Mouse (Mus musculus) megakaryocyte progenitor cell, adult 5-6 weeks (primary cell): Measurements from ENCODE around the gene Rab3gap1. TPM values are rescaled to one million over a fixed set of nuclear protein-coding genes. Genes with fewer than 3 reads are reported as not detected.
"Not testable (repeated sequence)": the region's sequence is repeated elsewhere in the genome, so short reads cannot be mapped to it uniquely, and the experiment has no call there.

Experiments used
- ATAC-seq: replicated peaks from 2 replicates; pipeline ENCODE4 v1.8.0; 2016; ENCODE audit warnings: mild to moderate bottlenecking, moderate TSS enrichment, inconsistent platforms; ENCODE audit not compliant: poor library complexity
- total RNA-seq, 2 experiments: library from RNA; stranded (forward) in 1 of 2; stranded (reverse) in 1 of 2; fragments of 157-497, 149-512 nt in 1 of 2; fragments of 200-1000 nt in 1 of 2; gene quantifications; 2 replicates each; pipeline versions ENCODE4 v1.2.3 to v1.2.4; 2015 to 2017

Gene Rab3gap1
- total RNA-seq, 2 experiments from 2014 or later = 16.1 to 40.3 TPM

GRCm38 (mm10) chr1:127915316-127915715 is 46.7 kb downstream of the Rab3gap1 start:
- ATAC-seq = no peak

GRCm38 (mm10) chr1:127915802-127916201 is 47.2 kb downstream of the Rab3gap1 start:
- ATAC-seq = no peak

- ATAC-seq = no peak
These were observed 64.8 kb downstream of the Rab3gap1 start for GRCm38 (mm10) chr1:127933405-127933804.

GRCm38 (mm10) chr1:127934322-127934721 is 65.7 kb downstream of the Rab3gap1 start:
- no peak for ATAC-seq

- ATAC-seq = no peak
These were observed 68.7 kb downstream of the Rab3gap1 start for GRCm38 (mm10) chr1:127937277-127937676.

GRCm38 (mm10) chr1:127942231-127942630 is 73.7 kb downstream of the Rab3gap1 start:
- no peak for ATAC-seq

GRCm38 (mm10) chr1:127943516-127943915 is 74.9 kb downstream of the Rab3gap1 start:
- ATAC-seq = no peak

GRCm38 (mm10) chr1:127945696-127946575 is 77.4 kb downstream of the Rab3gap1 start:
- no peak for ATAC-seq

- no peak for ATAC-seq
These were observed 78.2 kb downstream of the Rab3gap1 start for GRCm38 (mm10) chr1:127946615-127947249.

GRCm38 (mm10) chr1:127948748-127949147 is 80.2 kb downstream of the Rab3gap1 start:
- no peak for ATAC-seq

GRCm38 (mm10) chr1:127952276-127952675 is 83.7 kb downstream of the Rab3gap1 start:
- ATAC-seq = no peak

GRCm38 (mm10) chr1:127954198-127954597 is 85.6 kb downstream of the Rab3gap1 start:
- ATAC-seq = not testable (repeated sequence)

- ATAC-seq = no peak
These were observed 86.2 kb downstream of the Rab3gap1 start for GRCm38 (mm10) chr1:127954800-127955199.

GRCm38 (mm10) chr1:127956524-127956923 is 88.0 kb downstream of the Rab3gap1 start:
- ATAC-seq = no peak

GRCm38 (mm10) chr1:127958801-127959200 is 90.2 kb downstream of the Rab3gap1 start:
- ATAC-seq = no peak

GRCm38 (mm10) chr1:127959312-127959718 is 90.7 kb downstream of the Rab3gap1 start:
- no peak for ATAC-seq

- ATAC-seq = no peak
These were observed 92.6 kb downstream of the Rab3gap1 start for GRCm38 (mm10) chr1:127961140-127961539.

GRCm38 (mm10) chr1:127963326-127963725 is 94.8 kb downstream of the Rab3gap1 start:
- ATAC-seq = no peak

- no peak for ATAC-seq
These were observed 102.3 kb downstream of the Rab3gap1 start for GRCm38 (mm10) chr1:127970870-127971269.

- ATAC-seq = no peak
These were observed 105.5 kb downstream of the Rab3gap1 start for GRCm38 (mm10) chr1:127974082-127974481.

- peak; percentile 63 for ATAC-seq
These were observed 107.1 kb downstream of the Rab3gap1 start for GRCm38 (mm10) chr1:127975676-127976075.

- no peak for ATAC-seq
These were observed 107.5 kb downstream of the Rab3gap1 start for GRCm38 (mm10) chr1:127976106-127976505.
